Mouse (Mus musculus) cerebellum, postnatal 14 days (tissue): ENCODE results near the gene Rad51b.

Source experiments
- DNase-seq, 2 experiments: peaks; one replicate each; pipeline ENCODE4 v3.0.0; 2021; ENCODE audit warnings: mixed read lengths in 2 of 2

Rad51b gene

GRCm38 (mm10) chr12:79745845-79746510 is 448.9 kb downstream of the Rad51b start:
- DNase-seq = no peak

- DNase-seq = no peak
Measured at GRCm38 (mm10) chr12:79747541-79747940, 450.5 kb downstream of the Rad51b start.

- DNase-seq = no peak
Measured at GRCm38 (mm10) chr12:79748862-79749261, 451.8 kb downstream of the Rad51b start.

GRCm38 (mm10) chr12:79750253-79751125 is 453.4 kb downstream of the Rad51b start:
- DNase-seq = no peak

- DNase-seq = peak in 1 of 2 experiments; percentile 16
Measured at GRCm38 (mm10) chr12:79751781-79752180, 454.7 kb downstream of the Rad51b start.

- DNase-seq = no peak
Measured at GRCm38 (mm10) chr12:79752189-79752588, 455.1 kb downstream of the Rad51b start.

GRCm38 (mm10) chr12:79755617-79756016 is 458.5 kb downstream of the Rad51b start:
- no peak for DNase-seq

- DNase-seq = no peak
Measured at GRCm38 (mm10) chr12:79756352-79756751, 459.3 kb downstream of the Rad51b start.

- DNase-seq = no peak
Measured at GRCm38 (mm10) chr12:79757775-79758174, 460.7 kb downstream of the Rad51b start.

- DNase-seq = no peak
Measured at GRCm38 (mm10) chr12:79759180-79759902, 462.3 kb downstream of the Rad51b start.

- DNase-seq = no peak
Measured at GRCm38 (mm10) chr12:79761217-79761616, 464.1 kb downstream of the Rad51b start.

- DNase-seq = no peak
Measured at GRCm38 (mm10) chr12:79762087-79762486, 465.0 kb downstream of the Rad51b start.

GRCm38 (mm10) chr12:79762570-79763275 is 465.6 kb downstream of the Rad51b start:
- DNase-seq = no peak

- DNase-seq = peak; percentile 43 to 44
Measured at GRCm38 (mm10) chr12:79766116-79766515, 469.0 kb downstream of the Rad51b start.

GRCm38 (mm10) chr12:79768741-79769322 is 471.8 kb downstream of the Rad51b start:
- DNase-seq = no peak

GRCm38 (mm10) chr12:79769763-79770162 is 472.7 kb downstream of the Rad51b start:
- no peak for DNase-seq

GRCm38 (mm10) chr12:79771194-79771593 is 474.1 kb downstream of the Rad51b start:
- no peak for DNase-seq

GRCm38 (mm10) chr12:79771741-79772140 is 474.7 kb downstream of the Rad51b start:
- DNase-seq = no peak

- no peak for DNase-seq
Measured at GRCm38 (mm10) chr12:79773246-79773645, 476.2 kb downstream of the Rad51b start.

- no peak for DNase-seq
Measured at GRCm38 (mm10) chr12:79774571-79774970, 477.5 kb downstream of the Rad51b start.

- DNase-seq = no peak
Measured at GRCm38 (mm10) chr12:79776828-79777227, 479.7 kb downstream of the Rad51b start.

- DNase-seq = no peak
Measured at GRCm38 (mm10) chr12:79780745-79781144, 483.7 kb downstream of the Rad51b start.
